19 mouse cellular contexts compared by ENCODE assay signal in the genomic region with DNA sequence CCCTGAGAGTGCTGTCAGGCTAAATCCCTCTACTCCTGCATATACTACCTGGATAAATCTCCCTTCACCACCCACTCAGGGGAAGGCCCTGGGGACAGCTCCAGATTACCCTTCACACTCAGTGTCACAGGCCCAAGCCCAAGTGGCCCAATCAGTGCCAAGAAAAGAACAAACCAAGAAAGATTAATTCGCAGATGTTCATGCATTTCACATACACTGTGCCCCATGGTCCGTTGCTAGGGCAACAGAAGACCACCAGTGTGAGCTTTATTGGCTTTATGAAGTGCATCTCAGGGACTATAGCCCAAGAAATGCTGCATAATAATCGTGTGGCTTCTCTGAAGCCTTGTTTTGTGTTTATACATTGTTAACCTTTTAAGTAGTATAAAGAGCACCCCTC.
DNase-seq lines count a peak whose midpoint lies in the region; ATAC-seq lines count a peak whose summit lies in the region.
"Had no signal": no experiment of that assay in that cellular context is flagged by ENCODE, and none has a peak within 500 bp of the region (broad histone marks: within the 10 kb centered on the region; RNA-seq: fewer than 3 reads in every experiment).

No protein-coding gene starts in this region.

- DNase-seq in cerebellum, postnatal 10 days = peak; percentile 74 to 88
- no peak for DNase-seq in cerebellum, adult 8-10 months
- no peak for DNase-seq in forebrain, embryonic 11.5 days (ENCODE audit: low spot score)
- peak; percentile 68 for DNase-seq in hindbrain, embryonic 14.5 days (ENCODE audit: low spot score)
- no peak for DNase-seq in heart, postnatal 4 days
- DNase-seq in lung, postnatal 36 days = no peak
- DNase-seq in lung, postnatal 4 days = no peak
- DNase-seq: adrenal gland, postnatal 10 days; cerebellum, postnatal 25 days; heart, adult 2 months; lung, adult 18-20 months; spleen, adult 18-20 months; thymus, postnatal 25 days had no signal

- H3K27ac ChIP-seq in forebrain, embryonic 11.5 days (ENCODE audit: low read depth, low read length) = no peak overlapping the region; the same call in 1 of the 2 replicates
- no peak overlapping the region for H3K27ac ChIP-seq in hindbrain, embryonic 14.5 days
- H3K27ac ChIP-seq in midbrain, embryonic 15.5 days = peak overlapping the region; percentile 61
- H3K27ac ChIP-seq: intestine, embryonic 15.5 days; kidney, embryonic 15.5 days; limb, embryonic 15.5 days; macrophage had no signal

- H3K27me3 ChIP-seq in forebrain, embryonic 11.5 days (ENCODE audit: control insufficient read depth, insufficient read depth, low read length) = peaks cover 4% of the 10 kb centered on the region; the same call in 1 of the 2 replicates
- H3K27me3 ChIP-seq in hindbrain, embryonic 14.5 days (ENCODE audit: control insufficient read depth, insufficient read depth, low read length) = no peaks in the 10 kb centered on the region; the same call in 1 of the 2 replicates
- H3K27me3 ChIP-seq in midbrain, embryonic 15.5 days (replicated peaks) = no peaks in the 10 kb centered on the region
- H3K27me3 ChIP-seq: intestine, embryonic 15.5 days; kidney, embryonic 15.5 days; limb, embryonic 15.5 days had no signal

- H3K4me2 ChIP-seq in forebrain, embryonic 11.5 days (ENCODE audit: low read depth, low read length, severe bottlenecking) = no peak overlapping the region
- H3K4me2 ChIP-seq in hindbrain, embryonic 14.5 days (replicated peaks) = 0 out of 2 replicates have a peak overlapping the region, but pooled peaks have one; percentile 7
- peak overlapping the region; percentile 12; the same call in 1 of the 2 replicates for H3K4me2 ChIP-seq in midbrain, embryonic 15.5 days
- H3K4me2 ChIP-seq: intestine, embryonic 15.5 days; kidney, embryonic 15.5 days; limb, embryonic 15.5 days had no signal

- WGBS in forebrain, embryonic 11.5 days = 36% methylated on average over 3 of the region's 3 CpGs
- WGBS in hindbrain, embryonic 14.5 days = 12% methylated on average over 3 of the region's 3 CpGs
- 14% methylated on average over 3 of the region's 3 CpGs for WGBS in midbrain, embryonic 15.5 days

- no peak overlapping the region for H3K4me3 ChIP-seq in forebrain, embryonic 11.5 days (ENCODE audit: low read depth, low read length)
- no peak overlapping the region for H3K4me3 ChIP-seq in hindbrain, embryonic 14.5 days (replicated peaks; ENCODE audit: low read length)
- H3K4me3 ChIP-seq in midbrain, embryonic 15.5 days = no peak overlapping the region
- H3K4me3 ChIP-seq: heart, adult 2 months; intestine, embryonic 15.5 days; kidney, embryonic 15.5 days; limb, embryonic 15.5 days; myocyte had no signal

- no peak overlapping the region for H3K9ac ChIP-seq in forebrain, embryonic 11.5 days (ENCODE audit: low read length)
- H3K9ac ChIP-seq in hindbrain, embryonic 14.5 days = no peak overlapping the region
- H3K9ac ChIP-seq in midbrain, embryonic 15.5 days = no peak overlapping the region; the same call in 1 of the 2 replicates
- H3K9ac ChIP-seq: intestine, embryonic 15.5 days; kidney, embryonic 15.5 days; limb, embryonic 15.5 days had no signal

- no peaks in the 10 kb centered on the region for H3K36me3 ChIP-seq in forebrain, embryonic 11.5 days (ENCODE audit: control insufficient read depth, insufficient read depth, low read length)
- H3K36me3 ChIP-seq in hindbrain, embryonic 14.5 days (replicated peaks; ENCODE audit: control insufficient read depth, insufficient read depth) = no peaks in the 10 kb centered on the region
- no peaks in the 10 kb centered on the region for H3K36me3 ChIP-seq in midbrain, embryonic 15.5 days (replicated peaks)
- H3K36me3 ChIP-seq: intestine, embryonic 15.5 days; kidney, embryonic 15.5 days; limb, embryonic 15.5 days had no signal

- H3K9me3 ChIP-seq in forebrain, embryonic 11.5 days (ENCODE audit: control insufficient read depth, low read length) = no peaks in the 10 kb centered on the region; the same call in 1 of the 2 replicates
- H3K9me3 ChIP-seq in hindbrain, embryonic 14.5 days (ENCODE audit: control insufficient read depth, low read length) = no peaks in the 10 kb centered on the region
- H3K9me3 ChIP-seq in midbrain, embryonic 15.5 days = no peaks in the 10 kb centered on the region
- H3K9me3 ChIP-seq: intestine, embryonic 15.5 days; kidney, embryonic 15.5 days; limb, embryonic 15.5 days had no signal

- H3K4me1 ChIP-seq in forebrain, embryonic 11.5 days (replicated peaks; ENCODE audit: control insufficient read depth, insufficient read depth, low read length) = peaks cover 28% of the 10 kb centered on the region
- H3K4me1 ChIP-seq in hindbrain, embryonic 14.5 days (replicated peaks; ENCODE audit: control insufficient read depth, insufficient read depth, low read length) = peaks cover 54% of the 10 kb centered on the region
- H3K4me1 ChIP-seq in midbrain, embryonic 15.5 days = peaks cover 53% of the 10 kb centered on the region
- H3K4me1 ChIP-seq: limb, embryonic 15.5 days had no signal

- peak; percentile 55; the same call in 1 of the 2 replicates for ATAC-seq in forebrain, embryonic 11.5 days (replicated peaks; ENCODE audit: low FRiP score)
- ATAC-seq in hindbrain, embryonic 14.5 days (ENCODE audit: low FRiP score) = peak; percentile 79
- peak; percentile 75 for ATAC-seq in midbrain, embryonic 15.5 days (replicated peaks)

Comparison
In these comparisons a context has a peak if more than half of its experiments do, and no peak if none do; other contexts are left out.
1. DNase-seq: peak in cerebellum, postnatal 10 days (2 of 2) and hindbrain, embryonic 14.5 days (single experiment); none in cerebellum, adult 8-10 months (single experiment), forebrain, embryonic 11.5 days (single experiment), heart, postnatal 4 days (single experiment), lung, postnatal 36 days (single experiment) and lung, postnatal 4 days (0 of 2).
2. Peak in every context shown above with its lines, with median percentiles within 50 percentile points of each other: ATAC-seq.